Mouse (Mus musculus): ENCODE measurements around the gene Ccdc120.
"Not testable (repeated sequence)": the region's sequence is repeated elsewhere in the genome, so short reads cannot be mapped to it uniquely, and the experiment has no call there.

Gene Ccdc120

DNA sequence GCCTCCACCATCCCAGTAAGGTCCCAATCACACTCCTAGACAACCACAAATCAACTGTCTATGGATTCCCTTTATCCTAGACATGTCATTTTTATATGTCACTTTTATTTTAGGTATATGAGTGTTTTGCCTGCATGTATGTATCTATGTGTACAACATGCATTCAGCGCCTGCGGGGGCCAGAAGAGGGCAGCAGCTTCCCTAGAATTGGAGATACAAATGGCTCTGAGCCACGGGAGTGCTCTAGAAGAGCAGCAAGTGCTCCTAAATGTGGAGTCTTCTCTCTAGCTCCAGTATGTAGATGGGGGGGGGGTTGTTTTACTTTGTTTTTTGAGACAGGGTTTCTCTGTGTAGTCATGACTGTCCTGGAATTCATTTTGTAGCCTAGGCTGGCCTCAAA is 2.9 kb upstream of the Ccdc120 start:
- not testable (repeated sequence) for DNase-seq (ENCODE audit: low read depth, low spot score)

DNA sequence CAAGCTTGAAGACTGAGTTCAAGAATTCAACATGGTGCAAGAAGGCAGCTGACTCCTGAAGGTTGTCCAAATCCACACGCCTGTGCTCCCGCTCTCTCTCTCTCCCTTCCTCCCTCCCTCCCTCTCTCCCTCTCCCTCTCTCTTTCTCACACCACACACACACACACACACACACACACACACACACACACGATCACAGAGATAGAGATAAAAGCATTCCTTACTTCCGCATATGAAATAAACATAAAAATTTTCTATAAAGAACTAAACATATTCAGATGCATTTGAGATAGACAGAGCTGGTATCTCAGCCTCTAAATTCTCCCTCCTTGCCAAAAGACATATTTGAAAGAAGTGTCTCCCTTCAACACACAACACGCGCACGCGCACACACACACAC is 5.3 kb downstream of the Ccdc120 start:
- DNase-seq (ENCODE audit: low read depth, low spot score), result no peak

DNA sequence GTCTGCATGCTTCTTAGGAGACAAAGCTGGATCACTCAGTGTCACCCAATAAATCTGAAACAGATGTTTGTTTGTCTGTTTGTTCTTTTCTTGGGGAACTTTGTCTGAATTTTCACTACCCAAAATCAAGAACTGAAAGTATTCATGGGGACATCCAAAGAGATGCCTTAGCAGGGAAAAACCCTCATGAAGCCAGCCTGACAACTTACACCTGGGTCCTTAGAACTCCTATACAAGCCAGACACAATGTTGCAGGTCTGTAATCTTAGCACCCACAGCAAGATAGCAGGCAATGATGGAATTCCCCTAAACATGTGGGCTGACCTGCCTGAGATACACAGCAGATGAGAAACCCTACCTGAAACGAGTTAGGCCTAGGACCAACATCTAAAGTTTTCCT is 5.8 kb downstream of the Ccdc120 start:
- DNase-seq (ENCODE audit: low read depth, low spot score), result no peak

DNA sequence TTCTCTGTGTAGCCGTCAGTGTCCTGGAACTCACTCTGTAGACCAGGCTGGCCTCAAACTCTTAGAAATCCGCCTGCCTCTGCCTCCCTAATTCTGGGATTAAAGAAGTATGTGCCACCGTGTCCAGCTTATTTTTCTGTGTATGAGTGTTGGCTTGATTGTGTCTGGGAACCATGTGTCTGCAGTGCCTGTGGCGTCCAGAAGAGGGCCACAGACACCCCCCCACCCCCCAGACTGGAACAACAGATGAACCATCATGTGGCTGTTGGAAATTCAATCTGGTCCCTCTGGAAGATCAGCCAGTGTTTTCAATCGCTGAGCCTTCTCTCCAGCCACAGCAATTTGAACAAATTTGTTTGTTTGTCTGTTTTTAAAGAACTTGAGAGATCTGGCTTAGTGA is 7.2 kb downstream of the Ccdc120 start:
- no peak for DNase-seq (ENCODE audit: low read depth, low spot score)

DNA sequence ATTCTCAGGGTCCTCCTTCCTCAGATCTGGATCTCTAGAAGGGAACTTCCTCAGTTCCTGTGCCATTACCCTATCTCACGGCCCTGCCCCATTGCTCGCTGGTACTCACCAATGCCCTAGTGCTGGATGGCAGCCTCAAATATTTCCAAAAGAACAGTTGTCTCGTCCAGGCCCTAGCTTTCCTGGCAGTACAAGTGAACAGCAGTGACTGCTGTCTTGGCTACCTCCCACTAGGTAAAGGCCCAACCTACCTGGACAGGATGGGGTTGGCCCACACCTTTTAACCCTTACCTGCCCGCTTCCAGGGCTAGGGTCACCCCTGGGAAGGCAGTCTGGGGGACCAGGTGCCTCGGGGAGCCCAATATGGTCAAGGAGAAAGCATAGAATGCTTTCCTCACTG is 9.6 kb downstream of the Ccdc120 start:
- no peak for DNase-seq (ENCODE audit: low read depth, low spot score)

DNA sequence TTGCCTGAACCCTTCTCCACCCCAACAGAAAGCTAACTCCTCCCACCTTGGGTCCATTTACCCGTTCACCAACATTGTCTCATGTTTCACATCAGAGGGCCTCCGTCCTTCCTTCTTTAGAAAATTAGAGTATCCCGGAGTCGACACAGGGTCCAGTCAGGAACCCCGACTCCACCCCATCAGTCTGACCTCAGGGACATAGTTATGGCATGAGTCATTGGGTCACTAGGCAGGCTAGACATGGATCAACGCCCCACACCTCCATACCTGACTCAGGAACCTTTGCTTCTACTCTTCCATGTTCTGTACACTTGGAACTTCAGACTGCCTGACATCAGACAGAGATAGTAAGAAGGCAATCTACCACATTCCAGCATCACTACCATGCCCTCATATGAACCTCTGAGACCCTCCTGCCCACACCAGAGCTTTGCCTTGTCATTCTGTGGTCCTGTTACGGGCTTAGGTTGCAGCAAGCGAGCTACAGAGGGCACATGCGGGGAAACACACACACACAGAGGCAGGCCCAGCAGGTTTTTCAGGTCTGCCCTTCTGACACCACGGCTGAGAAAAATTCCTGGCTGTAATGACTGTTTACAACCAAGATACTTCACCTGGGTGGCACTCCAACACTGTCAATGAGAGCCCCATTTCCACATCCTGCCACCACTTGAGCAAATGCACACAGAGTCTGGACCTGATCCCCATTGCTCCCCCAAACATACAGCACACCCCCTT is 10.5 kb downstream of the Ccdc120 start:
- DNase-seq (ENCODE audit: low read depth, low spot score), result no peak

DNA sequence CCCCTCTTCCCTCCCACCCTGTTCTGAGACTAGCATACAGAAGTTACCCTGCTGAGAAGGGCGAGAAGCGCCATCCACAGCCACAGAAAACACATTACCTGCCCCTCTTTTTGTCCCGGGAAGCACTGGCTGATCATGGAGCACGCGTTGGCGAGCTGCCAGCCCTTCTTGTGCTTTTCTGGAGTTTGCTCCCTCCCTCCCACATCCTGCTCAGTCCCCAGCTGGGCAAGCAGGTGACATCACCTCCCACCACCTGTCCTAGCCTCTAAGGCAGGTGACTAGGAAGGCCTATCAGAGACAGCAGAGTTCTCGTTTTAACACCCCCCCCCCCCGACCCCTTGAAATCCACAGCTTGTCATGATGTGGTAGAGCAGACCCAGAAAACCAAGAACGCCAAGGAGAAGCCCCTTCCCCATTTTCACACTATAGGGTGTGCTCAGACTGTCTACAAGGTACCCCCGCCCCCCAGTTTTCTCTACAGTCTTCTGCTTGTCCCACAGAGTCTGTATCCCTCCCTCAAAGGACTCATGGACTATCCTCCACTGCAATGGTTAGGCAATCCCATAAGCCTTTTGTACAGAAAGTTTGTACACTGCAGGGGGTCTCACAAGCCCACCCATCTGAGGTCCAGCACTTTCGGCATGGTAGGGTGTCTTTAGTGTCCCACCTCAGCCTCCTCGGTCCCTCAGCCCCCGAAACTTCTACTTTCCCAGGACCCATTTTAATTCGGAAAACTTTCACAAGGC is 11.2 kb downstream of the Ccdc120 start:
- no peak for DNase-seq (ENCODE audit: low read depth, low spot score)

DNA sequence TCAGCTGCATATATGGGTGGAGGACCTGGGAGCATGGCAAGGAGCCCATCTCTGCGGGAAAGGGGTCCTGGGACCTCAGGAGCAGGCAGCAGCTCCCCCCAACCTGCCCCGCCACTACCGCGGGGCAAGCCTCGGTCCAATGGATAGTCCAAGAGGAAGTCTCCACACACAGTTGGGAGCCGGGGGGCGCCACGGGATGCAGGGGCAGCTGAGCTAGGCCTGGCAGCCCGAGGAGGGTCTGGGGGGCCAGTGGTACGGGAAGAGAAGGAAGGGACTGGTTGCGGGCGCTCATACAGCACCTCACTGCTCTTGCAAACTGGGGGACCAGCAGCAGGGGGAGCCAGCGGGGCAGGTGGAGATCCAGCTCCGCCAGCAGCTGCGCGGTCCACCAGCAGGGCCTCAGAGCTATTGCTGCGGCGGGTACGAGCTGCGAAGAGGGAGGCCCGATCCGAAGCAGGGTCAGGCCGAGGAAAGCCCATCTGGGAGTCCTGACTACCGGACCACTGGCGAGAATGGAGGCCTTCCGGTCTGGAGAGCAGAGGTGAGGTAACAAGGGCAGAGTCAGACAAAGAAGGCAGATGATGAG is 17.0 kb downstream of the Ccdc120 start:
- no peak for DNase-seq (ENCODE audit: low read depth, low spot score)

DNA sequence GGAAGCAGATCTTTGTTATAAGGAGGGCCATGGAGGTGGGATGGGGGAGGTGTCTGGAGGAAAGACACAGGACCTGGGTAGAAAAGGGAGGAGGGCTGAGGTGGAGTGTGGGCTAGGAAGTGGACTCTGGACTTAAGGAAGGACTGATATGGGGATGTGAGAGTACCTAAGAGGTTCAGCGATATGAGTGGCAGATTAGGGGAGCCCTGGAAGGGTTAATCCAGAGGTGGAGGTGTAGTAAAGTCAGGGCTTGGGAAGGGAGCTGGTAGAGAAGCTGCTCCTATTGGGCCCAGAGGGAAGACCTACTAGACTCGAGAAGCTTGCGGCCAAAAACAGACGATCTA is 21.8 kb downstream of the Ccdc120 start:
- DNase-seq (ENCODE audit: low read depth, low spot score), result no peak

DNA sequence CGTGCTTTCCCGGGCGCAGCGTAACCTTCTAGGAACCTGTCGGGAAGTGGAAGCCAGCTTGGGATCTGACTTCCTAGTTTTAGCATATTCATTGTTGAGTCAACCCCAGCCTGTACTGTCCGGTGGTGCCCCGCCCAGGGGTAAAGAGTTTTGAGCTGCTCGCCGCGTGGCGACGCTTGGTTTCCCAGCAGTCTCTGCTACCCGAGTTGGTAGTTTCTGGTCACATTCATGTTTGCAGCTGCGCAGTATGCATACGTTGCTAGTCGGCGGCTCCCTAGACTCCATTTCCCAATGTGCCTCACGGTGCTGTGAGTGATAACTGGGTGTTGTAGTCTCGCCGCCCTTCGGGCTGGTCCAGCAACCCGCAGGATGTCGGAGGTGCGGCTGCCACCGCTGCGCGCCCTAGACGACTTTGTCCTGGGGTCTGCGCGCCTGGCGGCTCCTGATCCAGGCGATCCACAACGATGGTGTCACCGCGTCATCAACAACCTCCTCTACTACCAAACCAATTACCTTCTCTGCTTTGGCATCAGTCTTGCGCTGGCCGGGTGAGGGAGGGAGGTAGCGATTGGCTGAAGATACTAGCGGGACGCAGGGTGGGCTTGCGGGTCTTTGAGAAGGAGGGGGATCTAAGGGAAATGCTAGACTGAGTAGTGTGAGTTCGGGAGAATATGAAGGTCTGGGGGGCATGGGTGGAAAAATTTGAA is 22.3 kb downstream of the Ccdc120 start, which contains the start of gene Praf2:
Gene Praf2 (plus strand): TSS at position 225 of the 707 bp plus-strand sequence.
- DNase-seq (ENCODE audit: low read depth, low spot score), result peak; percentile 67

DNA sequence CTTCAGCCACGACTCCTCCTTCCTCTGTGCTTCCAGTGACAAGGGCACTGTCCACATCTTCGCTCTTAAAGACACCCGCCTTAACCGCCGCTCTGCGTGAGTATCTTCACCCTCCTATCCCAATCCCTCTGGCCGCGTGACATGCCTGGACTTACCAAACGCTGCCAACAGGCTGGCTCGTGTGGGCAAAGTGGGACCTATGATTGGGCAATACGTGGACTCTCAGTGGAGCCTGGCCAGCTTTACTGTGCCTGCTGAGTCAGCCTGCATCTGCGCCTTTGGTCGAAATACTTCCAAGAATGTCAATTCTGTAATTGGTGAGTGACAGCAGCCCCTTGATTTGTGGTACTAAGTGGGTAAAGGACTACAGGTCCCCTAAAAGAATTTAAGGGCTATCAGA is 23.5 kb downstream of the Ccdc120 start:
- DNase-seq (ENCODE audit: low read depth, low spot score), result no peak

DNA sequence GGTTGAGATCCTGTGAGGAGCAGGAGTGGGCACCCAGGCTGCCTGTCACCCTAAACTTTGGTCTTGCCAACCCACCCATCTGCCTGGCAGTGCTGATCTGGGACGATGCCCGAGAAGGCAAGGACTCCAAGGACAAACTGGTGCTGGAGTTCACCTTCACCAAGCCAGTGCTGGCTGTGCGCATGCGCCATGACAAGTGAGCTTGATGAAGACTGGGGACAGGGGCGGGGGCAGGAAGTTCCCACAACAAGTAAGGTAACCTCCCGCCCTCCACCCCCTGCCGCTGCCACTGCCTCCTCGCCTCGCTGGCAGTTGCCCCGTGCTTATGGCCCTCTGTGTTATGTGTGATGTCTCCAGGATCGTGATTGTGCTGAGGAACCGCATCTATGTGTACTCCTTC is 24.9 kb downstream of the Ccdc120 start:
- DNase-seq (ENCODE audit: low read depth, low spot score), result no peak

DNA sequence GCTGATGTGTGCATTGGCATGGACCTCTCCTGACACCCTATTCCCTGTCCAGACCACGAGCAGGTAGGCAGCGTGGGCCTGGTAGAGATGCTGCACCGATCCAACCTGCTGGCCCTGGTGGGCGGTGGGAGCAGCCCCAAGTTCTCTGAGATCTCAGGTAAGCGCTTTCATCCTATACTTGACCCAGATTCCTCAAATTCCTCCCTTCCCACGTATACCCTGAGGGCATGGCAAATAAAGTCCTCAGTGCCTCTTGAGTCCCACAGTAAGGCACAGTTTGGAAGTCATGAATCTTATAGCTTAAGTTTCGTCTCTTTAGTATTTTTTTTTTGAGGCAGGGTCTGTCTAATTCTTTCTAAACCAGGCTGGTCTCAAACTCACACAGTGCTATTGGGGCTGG is 26.6 kb downstream of the Ccdc120 start:
- no peak for DNase-seq (ENCODE audit: low read depth, low spot score)

DNA sequence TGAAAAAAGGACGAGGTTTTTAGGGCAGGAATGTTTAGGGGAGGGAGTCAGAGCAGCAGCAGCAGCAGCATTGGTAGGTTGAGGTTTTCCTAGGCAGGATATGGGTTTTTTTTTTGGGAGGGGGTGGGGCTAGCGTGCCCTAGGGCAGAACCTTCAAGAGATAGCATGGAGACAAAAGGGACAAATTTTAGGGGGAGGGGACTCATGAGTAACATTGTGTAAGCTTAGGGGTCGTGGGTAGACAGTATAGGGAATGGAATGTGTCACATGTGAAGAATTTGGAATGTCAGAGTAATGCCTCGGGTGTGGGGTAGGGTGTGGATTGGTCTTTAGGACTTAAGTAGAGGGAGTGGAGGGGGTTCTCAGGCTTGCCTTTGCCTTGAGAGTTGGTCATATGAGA is 28.0 kb downstream of the Ccdc120 start:
- no peak for DNase-seq (ENCODE audit: low read depth, low spot score)

DNA sequence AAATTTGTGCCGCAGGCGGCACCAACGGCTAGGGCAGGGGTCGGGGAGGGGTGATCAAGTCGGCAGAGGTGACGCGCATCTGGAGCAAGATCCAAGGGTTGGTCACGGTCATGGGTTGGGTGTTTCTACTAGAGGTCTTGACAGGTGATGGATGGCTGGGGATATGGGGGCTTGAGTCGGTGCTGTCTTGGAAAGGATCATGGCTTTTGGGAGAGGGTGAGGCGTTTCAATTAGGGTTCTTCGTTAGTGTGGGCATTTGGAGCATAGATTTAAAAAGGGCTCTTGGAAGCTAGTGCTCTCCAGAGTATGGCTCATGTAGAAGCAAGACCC is 28.5 kb downstream of the Ccdc120 start:
- DNase-seq (ENCODE audit: low read depth, low spot score), result no peak

DNA sequence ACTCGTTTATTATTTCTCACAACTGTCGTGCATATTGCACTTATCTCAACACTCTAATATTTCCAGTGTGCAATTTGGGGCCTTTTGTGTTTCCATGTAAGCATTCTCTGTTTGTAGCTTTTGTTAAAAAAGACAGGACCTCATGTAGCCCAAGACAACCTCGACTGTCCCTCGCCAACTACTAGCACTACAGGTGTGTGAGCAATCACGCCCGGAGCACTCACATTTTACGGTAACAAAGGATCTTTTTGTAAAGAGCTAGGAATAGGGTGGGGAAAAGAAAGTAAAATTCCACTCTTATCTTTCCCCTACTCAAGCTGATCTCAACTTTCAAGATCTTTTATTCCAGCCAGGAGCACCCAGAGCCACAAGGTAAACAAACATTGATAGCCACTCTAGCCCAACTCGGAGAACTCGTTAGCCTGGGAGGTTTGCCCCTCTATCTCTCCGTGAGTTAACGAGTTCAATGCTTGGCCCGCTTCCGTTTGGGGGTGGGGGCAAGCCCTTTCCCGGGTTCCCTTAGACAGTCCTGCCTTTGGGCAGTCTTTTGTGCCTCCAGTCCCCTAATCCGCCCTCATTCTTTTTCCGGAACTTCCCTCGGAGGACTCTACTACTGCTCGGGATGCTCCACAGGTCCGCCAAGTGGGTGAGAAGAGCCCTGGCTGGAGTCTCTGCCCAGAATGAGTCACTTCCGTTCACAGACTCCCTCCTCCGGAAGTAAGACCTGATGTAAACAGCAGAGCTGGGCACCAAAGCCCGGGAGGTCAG is 29.0 kb downstream of the Ccdc120 start, which contains the start of gene Gm45208:
Gene Gm45208 (plus strand): TSS at position 732 of the 768 bp plus-strand sequence.
- DNase-seq (ENCODE audit: low read depth, low spot score), result peak; percentile 69

DNA sequence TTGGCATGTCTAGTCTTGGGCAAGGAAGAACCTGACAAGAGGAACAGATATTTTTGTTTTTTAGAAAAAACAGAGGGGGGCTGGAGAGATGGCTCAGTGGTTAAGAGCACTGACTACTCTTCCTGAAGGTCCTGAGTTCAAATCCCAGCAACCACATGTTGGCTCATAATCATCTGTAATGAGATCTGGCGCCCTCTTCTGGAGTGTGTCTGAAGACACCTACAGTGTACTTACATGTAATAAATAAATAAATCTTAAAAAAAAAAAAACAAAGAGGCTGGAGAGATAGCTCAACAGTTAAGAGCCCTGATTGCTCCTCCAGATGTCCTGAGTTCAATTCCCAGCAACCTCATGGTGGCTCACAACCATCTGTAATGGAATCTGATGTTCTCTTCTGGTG is 34.6 kb downstream of the Ccdc120 start:
- not testable (repeated sequence) for DNase-seq (ENCODE audit: low read depth, low spot score)

DNA sequence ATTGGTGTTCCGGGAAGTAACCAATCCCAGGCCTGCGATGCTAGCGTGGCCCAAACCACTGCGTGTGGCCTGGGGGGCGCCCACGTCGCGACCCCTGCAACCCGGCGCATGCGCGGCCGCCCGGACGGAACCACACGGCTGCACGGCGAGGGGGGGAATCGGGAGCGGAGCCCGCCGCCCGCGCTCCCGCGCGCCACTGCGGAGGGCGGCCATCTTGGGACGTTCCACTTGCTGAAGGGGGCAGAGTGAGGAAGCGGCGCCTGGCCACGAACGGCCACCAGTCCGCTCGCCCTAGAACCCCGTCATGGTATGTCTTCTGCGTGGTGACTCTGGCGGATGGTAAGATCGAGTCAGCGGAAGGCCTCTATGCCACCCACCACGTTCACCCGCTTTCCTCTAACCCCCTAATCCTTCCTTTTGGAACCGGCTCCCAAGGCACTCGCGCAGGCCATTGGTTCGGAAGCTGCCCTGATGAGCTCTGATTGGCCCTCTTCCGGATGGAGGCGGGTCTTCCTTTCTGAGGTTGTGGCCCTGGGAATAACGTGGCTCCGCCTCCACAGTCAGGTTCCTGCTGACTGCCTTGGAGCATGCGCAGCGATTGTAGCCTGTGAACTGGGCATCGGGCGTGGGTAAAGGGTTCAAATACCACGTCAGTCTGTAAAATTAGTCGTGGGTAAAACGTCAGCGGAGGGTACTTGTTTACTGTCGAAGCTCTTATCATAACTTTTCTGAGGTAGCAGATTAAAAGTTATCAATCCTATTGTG is 36.4 kb downstream of the Ccdc120 start, which contains the start of gene Wdr45:
Gene Wdr45 (plus strand): TSS at position 199 of the 765 bp plus-strand sequence.
- peak; percentile 89 for DNase-seq (ENCODE audit: low read depth, low spot score)

DNA sequence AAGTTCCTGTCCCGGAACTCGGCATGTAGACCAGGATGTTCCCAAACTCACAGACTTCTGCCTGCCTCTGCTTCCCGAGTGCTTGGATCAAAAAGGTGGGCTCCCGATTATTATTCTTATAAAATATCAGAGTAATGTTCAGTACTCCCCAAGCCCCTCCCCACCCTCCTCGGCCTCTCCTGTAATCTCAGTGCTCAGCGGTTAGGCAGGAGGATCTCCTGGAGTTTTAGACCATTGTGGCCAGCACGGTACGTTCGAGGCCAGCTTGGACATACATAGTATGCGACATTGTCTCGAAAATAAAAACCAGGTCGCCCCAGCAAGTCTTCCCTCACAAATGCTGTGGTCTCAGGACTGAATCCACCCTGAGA is 37.0 kb downstream of the Ccdc120 start:
- DNase-seq (ENCODE audit: low read depth, low spot score), result not testable (repeated sequence)

DNA sequence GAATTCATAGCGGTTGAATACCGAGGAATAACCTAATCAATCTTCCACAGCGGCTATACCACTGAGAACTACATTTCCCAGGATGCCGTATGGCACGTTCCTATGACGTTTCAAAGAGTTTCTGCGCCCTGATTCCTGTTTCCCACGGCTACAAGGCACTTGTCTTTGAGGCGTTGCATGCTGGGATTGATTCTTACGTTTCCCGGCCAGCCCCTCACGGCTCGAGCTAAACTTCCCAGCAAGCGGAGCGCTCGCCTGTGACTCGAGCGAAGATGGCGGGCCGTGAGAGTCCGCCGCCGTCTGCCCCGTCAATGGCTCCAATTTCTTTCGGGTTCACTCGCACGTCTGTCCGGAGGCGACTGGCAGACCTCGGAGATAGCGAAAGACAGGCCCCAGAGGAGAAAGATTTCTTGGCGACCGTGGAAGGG is 53.7 kb downstream of the Ccdc120 start, which contains the start of gene Gpkow:
Gene Gpkow (plus strand): TSS at position 178 of the 428 bp plus-strand sequence.
- DNase-seq (ENCODE audit: low read depth, low spot score), result peak; percentile 76

DNA sequence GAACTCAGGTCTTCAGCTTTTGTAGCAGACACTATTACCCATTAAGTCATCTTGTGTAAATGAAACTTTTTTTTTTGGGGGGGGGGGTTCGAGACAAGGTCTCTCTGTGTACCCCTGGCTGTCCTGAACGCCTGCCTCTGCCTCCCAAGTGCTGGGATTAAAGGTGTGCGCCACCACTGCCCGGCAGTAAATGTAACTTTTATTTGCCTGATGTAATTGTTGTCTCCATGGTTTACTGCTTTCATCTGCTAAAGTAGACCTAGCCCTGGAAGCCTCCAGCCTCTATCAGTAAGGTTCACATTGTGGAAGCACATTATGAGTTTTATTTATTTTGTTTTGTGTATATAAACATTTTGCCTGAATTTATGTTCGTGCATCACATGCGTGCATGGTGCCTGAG is 54.2 kb downstream of the Ccdc120 start:
- no peak for DNase-seq (ENCODE audit: low read depth, low spot score)
